Comparison of ENCODE assay signal across 11 mouse cellular contexts in the genomic region with DNA sequence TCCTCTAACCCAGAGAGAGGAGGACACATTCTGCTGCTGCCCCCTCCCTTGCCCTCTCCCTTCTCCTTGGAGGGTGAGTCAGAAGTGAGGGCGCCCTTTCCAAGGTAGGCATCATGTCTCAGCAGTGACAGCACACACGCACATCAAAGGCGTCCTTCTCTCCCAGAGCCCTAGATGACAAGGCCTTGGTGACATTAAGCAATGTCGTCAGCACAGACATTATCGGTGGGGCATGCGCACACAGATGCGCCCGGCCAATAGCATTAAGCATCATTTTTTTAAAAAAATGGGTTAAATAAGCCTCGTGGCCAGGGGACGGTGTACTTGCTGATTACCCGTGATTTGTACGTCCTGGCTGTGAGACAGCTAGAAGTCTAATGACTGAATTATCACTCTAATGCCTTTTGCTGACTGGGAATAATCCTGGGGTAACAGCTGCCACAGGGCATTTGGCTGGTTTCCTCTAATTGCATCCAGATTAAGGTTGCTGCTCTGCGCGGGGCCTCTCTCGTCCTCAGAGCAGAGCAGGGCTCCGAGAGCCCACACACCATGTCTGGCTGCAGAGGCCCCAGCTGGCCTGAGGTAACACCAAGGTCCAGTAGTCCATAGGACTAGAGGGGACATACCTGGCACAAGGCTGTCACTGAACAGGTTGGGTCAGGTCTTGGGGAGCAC. TPM values are rescaled to one million over a fixed set of nuclear protein-coding genes. Genes with fewer than 3 reads are reported as not detected.
DNase-seq lines count a peak whose midpoint lies in the region; ATAC-seq and TF ChIP-seq lines count a peak whose summit lies in the region.
"Had no signal": no experiment of that assay in that cellular context is flagged by ENCODE, and none has a peak within 500 bp of the region (broad histone marks: within the 10 kb centered on the region; RNA-seq: fewer than 3 reads in every experiment).

No protein-coding gene starts in this region.

- peaks cover 13% of the 10 kb centered on the region for H3K4me1 ChIP-seq in hindbrain, embryonic 14.5 days (replicated peaks; ENCODE audit: control insufficient read depth, insufficient read depth, low read length)
- H3K4me1 ChIP-seq in midbrain, embryonic 14.5 days (ENCODE audit: control insufficient read depth, insufficient read depth, low read length): peaks cover 12% of the 10 kb centered on the region; the same call in 1 of the 2 replicates

- no peak overlapping the region for H3K4me2 ChIP-seq in hindbrain, embryonic 14.5 days (replicated peaks)
- no peak overlapping the region for H3K4me2 ChIP-seq in midbrain, embryonic 14.5 days (ENCODE audit: low read length)
- H3K4me2 ChIP-seq: embryonic facial prominence, embryonic 13.5 days had no signal

- no peaks in the 10 kb centered on the region for H3K27me3 ChIP-seq in hindbrain, embryonic 14.5 days (ENCODE audit: control insufficient read depth, insufficient read depth, low read length)
- no peaks in the 10 kb centered on the region for H3K27me3 ChIP-seq in midbrain, embryonic 14.5 days (ENCODE audit: control insufficient read depth, insufficient read depth, low read length)
- H3K27me3 ChIP-seq: embryonic facial prominence, embryonic 13.5 days had no signal

- H3K9me3 ChIP-seq in hindbrain, embryonic 14.5 days (ENCODE audit: control insufficient read depth, low read length): no peaks in the 10 kb centered on the region
- H3K9me3 ChIP-seq in midbrain, embryonic 14.5 days (ENCODE audit: control insufficient read depth, low read length): no peaks in the 10 kb centered on the region
- H3K9me3 ChIP-seq: embryonic facial prominence, embryonic 13.5 days had no signal

- ATAC-seq in hindbrain, embryonic 14.5 days (ENCODE audit: low FRiP score): no peak
- peak; percentile 35; the same call in 1 of the 2 replicates for ATAC-seq in midbrain, embryonic 14.5 days (ENCODE audit: low FRiP score, low TSS enrichment)

- H3K4me3 ChIP-seq in hindbrain, embryonic 14.5 days (replicated peaks; ENCODE audit: low read length): no peak overlapping the region
- no peak overlapping the region for H3K4me3 ChIP-seq in midbrain, embryonic 14.5 days (replicated peaks; ENCODE audit: low read depth, low read length)
- no peak overlapping the region for H3K4me3 ChIP-seq in left cerebral cortex, adult 2 months
- H3K4me3 ChIP-seq: embryonic facial prominence, embryonic 13.5 days had no signal

- peaks cover 32% of the 10 kb centered on the region for H3K36me3 ChIP-seq in hindbrain, embryonic 14.5 days (replicated peaks; ENCODE audit: control insufficient read depth, insufficient read depth)
- H3K36me3 ChIP-seq in midbrain, embryonic 14.5 days (ENCODE audit: control insufficient read depth, insufficient read depth, low read length): peaks cover 30% of the 10 kb centered on the region

- TF ChIP-seq CTCF in left cerebral cortex, adult 2 months (IDR thresholded peaks at IDR 0.05): no peak

- peak overlapping the region; percentile 7; the same call in 1 of the 2 replicates for H3K9ac ChIP-seq in hindbrain, embryonic 14.5 days
- no peak overlapping the region for H3K9ac ChIP-seq in midbrain, embryonic 14.5 days (replicated peaks; ENCODE audit: low read length)
- H3K9ac ChIP-seq: embryonic facial prominence, embryonic 13.5 days had no signal

- intact Hi-C loops in left cerebral cortex, adult 2 months (cut with DNase I): no loop called here

- WGBS in hindbrain, embryonic 14.5 days: 38% methylated on average over 16 of the region's 16 CpGs
- WGBS in midbrain, embryonic 14.5 days: 40% methylated on average over 16 of the region's 16 CpGs

- H3K27ac ChIP-seq in hindbrain, embryonic 14.5 days: peak overlapping the region; percentile 74
- H3K27ac ChIP-seq in midbrain, embryonic 14.5 days (replicated peaks; ENCODE audit: low read depth, low read length): peak overlapping the region; percentile 67
- H3K27ac ChIP-seq in left cerebral cortex, adult 2 months: no peak overlapping the region
- H3K27ac ChIP-seq: embryonic facial prominence, embryonic 13.5 days had no signal

- peak; percentile 29 for DNase-seq in NIH3T3 (ENCODE audit: low read depth)
- peak; percentile 48 for DNase-seq in brain, adult 2 months (ENCODE audit: low read depth, low spot score)
- DNase-seq in hindbrain, embryonic 14.5 days (ENCODE audit: low spot score): peak; percentile 60
- DNase-seq in midbrain, embryonic 14.5 days: peak; percentile 70
- DNase-seq in spleen, postnatal 10 days (ENCODE audit: low spot score in 2 of 2): no peak
- DNase-seq in yolk sac, embryonic 10.5 days (ENCODE audit: low spot score): no peak
- DNase-seq in left cerebral cortex, adult 2 months (ENCODE audit: extremely low spot score in 1 of 2, low spot score in 2 of 2): no peak
- DNase-seq in lung, postnatal 4 days: no peak
- DNase-seq: cerebellum, adult 2 months; gastrocnemius, postnatal 10 days had no signal

RNA-seq across cellular contexts. Expression of a gene that starts 58.9 kb away (rescaled TPM):
- polyA plus RNA-seq in hindbrain, embryonic 14.5 days (2014; fragmentation: Nextera tagmentation; extraction: Ambion mirVana): 16.8 and 20.2 TPM in 2 replicates
- 19.0 and 19.3 TPM in 2 replicates for polyA plus RNA-seq in midbrain, embryonic 14.5 days (2014; fragmentation: Nextera tagmentation; extraction: Ambion mirVana)
- 10 to 100 TPM; 51.4 to 54.3 TPM for total RNA-seq in left cerebral cortex, adult 2 months (2021)

Comparison
In these comparisons a context has a peak if more than half of its experiments do, and no peak if none do; other contexts are left out.
1. DNase-seq: peak in NIH3T3 (single experiment), brain, adult 2 months (single experiment), hindbrain, embryonic 14.5 days (single experiment) and midbrain, embryonic 14.5 days (single experiment); none in spleen, postnatal 10 days (0 of 2), yolk sac, embryonic 10.5 days (single experiment), left cerebral cortex, adult 2 months (0 of 2) and lung, postnatal 4 days (0 of 2).